Mouse (Mus musculus): ENCODE data around the gene Hbp1. TPM values are rescaled to one million over a fixed set of nuclear protein-coding genes. Genes with fewer than 3 reads are reported as not detected.
A peak's percentile ranks its signal among the peaks of the same experiment; 100 is the strongest.

Hbp1 gene
- total RNA-seq, 2 experiments from 2014 or later: 51.5 to 73.9 TPM

GRCm38 (mm10) chr12:31955843-31956242, 5.5 kb upstream of the Hbp1 start:
- DNase-seq (ENCODE audit: low spot score in 2 of 2): no peak

- DNase-seq (ENCODE audit: low spot score in 2 of 2): peak; percentile 61 to 74
Measured at GRCm38 (mm10) chr12:31950659-31951031, 310 bp upstream of the Hbp1 start.

GRCm38 (mm10) chr12:31949193-31949741, 1.1 kb downstream of the Hbp1 start:
- peak; percentile 88 for DNase-seq (ENCODE audit: low spot score in 2 of 2)

GRCm38 (mm10) chr12:31948101-31949000, 2.0 kb downstream of the Hbp1 start:
- no peak for DNase-seq (ENCODE audit: low spot score in 2 of 2)

GRCm38 (mm10) chr12:31947476-31947875, 2.9 kb downstream of the Hbp1 start:
- no peak for DNase-seq (ENCODE audit: low spot score in 2 of 2)

- DNase-seq (ENCODE audit: low spot score in 2 of 2): no peak
Measured at GRCm38 (mm10) chr12:31944405-31944804, 5.9 kb downstream of the Hbp1 start.

- DNase-seq (ENCODE audit: low spot score in 2 of 2): no peak
Measured at GRCm38 (mm10) chr12:31943020-31943654, 7.2 kb downstream of the Hbp1 start.

GRCm38 (mm10) chr12:31939026-31939425, 11.3 kb downstream of the Hbp1 start:
- no peak for DNase-seq (ENCODE audit: low spot score in 2 of 2)

GRCm38 (mm10) chr12:31938391-31938997, 11.8 kb downstream of the Hbp1 start:
- no peak for DNase-seq (ENCODE audit: low spot score in 2 of 2)

GRCm38 (mm10) chr12:31937613-31938012, 12.7 kb downstream of the Hbp1 start:
- DNase-seq (ENCODE audit: low spot score in 2 of 2): no peak

- DNase-seq (ENCODE audit: low spot score in 2 of 2): no peak
Measured at GRCm38 (mm10) chr12:31936657-31937300, 13.6 kb downstream of the Hbp1 start.

GRCm38 (mm10) chr12:31931818-31932217, 18.5 kb downstream of the Hbp1 start:
- no peak for DNase-seq (ENCODE audit: low spot score in 2 of 2)

GRCm38 (mm10) chr12:31928498-31928897, 21.8 kb downstream of the Hbp1 start:
- no peak for DNase-seq (ENCODE audit: low spot score in 2 of 2)

GRCm38 (mm10) chr12:31926661-31927061, 23.7 kb downstream of the Hbp1 start:
- DNase-seq (ENCODE audit: low spot score in 2 of 2): peak; percentile 56 to 63

- no peak for DNase-seq (ENCODE audit: low spot score in 2 of 2)
Measured at GRCm38 (mm10) chr12:31925343-31925742, 25.0 kb downstream of the Hbp1 start.

GRCm38 (mm10) chr12:31924135-31924534, 26.2 kb downstream of the Hbp1 start:
- no peak for DNase-seq (ENCODE audit: low spot score in 2 of 2)

- no peak for DNase-seq (ENCODE audit: low spot score in 2 of 2)
Measured at GRCm38 (mm10) chr12:31920464-31921405, 29.6 kb downstream of the Hbp1 start.

GRCm38 (mm10) chr12:31917245-31917644, 33.1 kb downstream of the Hbp1 start:
- DNase-seq (ENCODE audit: low spot score in 2 of 2): peak; percentile 51 to 55

GRCm38 (mm10) chr12:31916691-31917090, 33.6 kb downstream of the Hbp1 start:
- DNase-seq (ENCODE audit: low spot score in 2 of 2): no peak

- DNase-seq (ENCODE audit: low spot score in 2 of 2): no peak
Measured at GRCm38 (mm10) chr12:31913614-31914013, 36.7 kb downstream of the Hbp1 start.

Measured in adrenal gland, adult 18-20 months (tissue).